Mouse (Mus musculus) CH12.LX (cell line): ENCODE results near the gene 5730522E02Rik.

Experiments used
- BHLHE40 ChIP-seq: IDR thresholded peaks from 2 replicates; pipeline ENCODE4 v1.6.1; 2011; ENCODE audit warnings: mild to moderate bottlenecking, low read depth, low read length, improper control_type of control experiment
- CTCF ChIP-seq, 2 experiments: IDR thresholded peaks in 1 of 2; conservative IDR thresholded peaks in 1 of 2; 2 replicates each; pipeline ENCODE4 v1.5.1; 2011 to 2012; ENCODE audit warnings: low read depth in 2 of 2, low read length in 2 of 2, improper control_type of control experiment in 1 of 2, inconsistent platforms in 1 of 2, mild to moderate bottlenecking in 1 of 2, moderate library complexity in 1 of 2
- EP300 ChIP-seq: IDR thresholded peaks from 2 replicates; pipeline ENCODE4 v1.6.1; 2011; ENCODE audit warnings: low read length, improper control_type of control experiment
- JUND ChIP-seq: conservative IDR thresholded peaks from 2 replicates; pipeline ENCODE4 v1.6.1; 2011; ENCODE audit warnings: low read depth, low read length, improper control_type of control experiment
- MAX ChIP-seq: IDR thresholded peaks from 2 replicates; pipeline ENCODE4 v1.6.1; 2011; ENCODE audit warnings: low read length, improper control_type of control experiment
- POLR2A ChIP-seq: IDR thresholded peaks from 2 replicates; pipeline ENCODE4 v1.6.1; 2011; ENCODE audit warnings: low read depth, mild to moderate bottlenecking, improper control_type of control experiment, low read length
- POLR2AphosphoS2 ChIP-seq: IDR thresholded peaks from 2 replicates; pipeline ENCODE4 v1.6.1; 2011; ENCODE audit warnings: low read depth, low read length, improper control_type of control experiment
- SIN3A ChIP-seq: IDR thresholded peaks from 2 replicates; pipeline ENCODE4 v1.6.1; 2012; ENCODE audit warnings: low read length, improper control_type of control experiment, inconsistent platforms

GRCm38 (mm10) chr11:25684731-25685130 is 525.8 kb downstream of the 5730522E02Rik start:
- TF ChIP-seq BHLHE40 (no peak), CTCF (conservative IDR thresholded peaks at IDR 0.05 in 1 of 2, IDR thresholded peaks at IDR 0.05 in 1 of 2; ENCODE audit: low read depth in 2 of 2, low read length in 2 of 2) (no peak), POLR2AphosphoS2 (no peak), SIN3A (no peak), POLR2A (no peak), JUND (no peak), EP300 (no peak), MAX (no peak)
